ENCODE assay signal across 12 mouse cellular contexts in the genomic region with DNA sequence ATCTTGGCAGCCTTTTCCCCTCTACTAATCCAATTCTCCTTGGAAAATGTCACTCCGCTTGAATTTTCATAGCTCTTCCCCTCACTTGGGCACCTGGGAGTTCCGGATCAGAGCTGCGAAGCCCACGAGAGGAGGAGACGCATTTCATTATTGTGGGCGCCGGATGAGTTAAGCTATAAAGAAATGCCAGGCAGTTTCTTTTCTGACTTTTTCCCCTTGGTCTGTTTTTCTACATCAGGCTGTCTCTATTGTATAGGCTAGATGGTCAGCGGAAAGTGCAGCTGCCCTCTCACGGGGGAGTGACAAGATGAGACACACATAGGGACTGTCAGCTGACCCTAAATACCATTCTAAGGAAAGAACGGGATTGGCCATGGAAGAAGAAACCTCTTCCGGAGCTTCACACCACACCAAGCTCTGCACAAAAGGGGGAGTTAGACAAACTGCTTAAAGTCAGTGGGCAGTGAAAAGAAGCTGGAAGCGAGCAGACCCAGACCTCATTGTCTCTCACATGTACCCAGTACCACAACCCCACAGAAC.
DNase-seq lines count a peak whose midpoint lies in the region; ATAC-seq and TF ChIP-seq lines count a peak whose summit lies in the region.
"Had no signal": no experiment of that assay in that cellular context is flagged by ENCODE, and none has a peak within 500 bp of the region (broad histone marks: within the 10 kb centered on the region; RNA-seq: fewer than 3 reads in every experiment).

No protein-coding gene starts in this region.

- H3K27me3 ChIP-seq in testis, adult 2 months (ENCODE audit: control insufficient read depth, insufficient read depth, low read length) = no peaks in the 10 kb centered on the region
- H3K27me3 ChIP-seq in limb, embryonic 12.5 days = no peaks in the 10 kb centered on the region
- H3K27me3 ChIP-seq: neural tube, embryonic 12.5 days had no signal

- H3K4me3 ChIP-seq in testis, adult 2 months (ENCODE audit: control insufficient read depth, low read depth, low read length) = peak overlapping the region; percentile 10; the same call in 1 of the 2 replicates
- no peak overlapping the region for H3K4me3 ChIP-seq in limb, embryonic 12.5 days (replicated peaks)
- H3K4me3 ChIP-seq: forebrain, embryonic 10.5 days; neural tube, embryonic 12.5 days had no signal

- 73% methylated on average over 12 of the region's 12 CpGs for WGBS in limb, embryonic 12.5 days

- intact Hi-C loops in heart, postnatal 25 days (cut with DNase I) = loop anchor here (2.0 to 5.0 kb wide), 3 partner anchors 35 to 369 kb away; a partner anchor contains a TSS

- H3K4me1 ChIP-seq in testis, adult 2 months (ENCODE audit: control insufficient read depth, insufficient read depth, low read length) = peaks cover 2% of the 10 kb centered on the region; the same call in 1 of the 2 replicates
- peaks cover 27% of the 10 kb centered on the region for H3K4me1 ChIP-seq in limb, embryonic 12.5 days (replicated peaks)
- H3K4me1 ChIP-seq: neural tube, embryonic 12.5 days had no signal

- no peaks in the 10 kb centered on the region for H3K36me3 ChIP-seq in testis, adult 2 months (ENCODE audit: control insufficient read depth, insufficient read depth, low read length)
- H3K36me3 ChIP-seq in limb, embryonic 12.5 days = no peaks in the 10 kb centered on the region
- H3K36me3 ChIP-seq: forebrain, embryonic 10.5 days; neural tube, embryonic 12.5 days had no signal

- H3K4me2 ChIP-seq in limb, embryonic 12.5 days = peak overlapping the region; percentile 30; the same call in 1 of the 2 replicates
- H3K4me2 ChIP-seq: neural tube, embryonic 12.5 days had no signal

- H3K27ac ChIP-seq in testis, adult 2 months (ENCODE audit: control insufficient read depth, insufficient read depth, low read depth, low read length) = no peak overlapping the region
- H3K27ac ChIP-seq in limb, embryonic 12.5 days = no peak overlapping the region
- H3K27ac ChIP-seq: forebrain, embryonic 10.5 days; neural tube, embryonic 12.5 days had no signal

- TF ChIP-seq CTCF in testis, adult 2 months (IDR thresholded peaks at IDR 0.05; ENCODE audit: control insufficient read depth, insufficient read depth, insufficient replicate concordance, low read depth, low read length) = no peak

- no peak for TF ChIP-seq POLR2A in testis, adult 2 months (IDR thresholded peaks at IDR 0.05; ENCODE audit: control insufficient read depth, low read depth, low read length)

- H3K9ac ChIP-seq in limb, embryonic 12.5 days (replicated peaks) = no peak overlapping the region
- H3K9ac ChIP-seq: neural tube, embryonic 12.5 days had no signal

- ATAC-seq in limb, embryonic 12.5 days (ENCODE audit: insufficient number of reproducible peaks, insufficient read depth, low FRiP score, low TSS enrichment, low read depth) = no peak
- ATAC-seq: intestine, postnatal 0 days had no signal

- DNase-seq in heart, adult 18-20 months = peak; percentile 35 to 54
- DNase-seq in heart, postnatal 25 days (ENCODE audit: low spot score) = no peak
- no peak for DNase-seq in testis, postnatal 10 days (ENCODE audit: low spot score)
- peak; percentile 54 for DNase-seq in naive thymus-derived CD4-positive, alpha-beta T cell, adult 2 months (ENCODE audit: low read depth)
- DNase-seq in left cerebral cortex, adult 11 months (ENCODE audit: low spot score) = no peak
- no peak for DNase-seq in spleen, postnatal 36 days (ENCODE audit: low spot score in 2 of 2)
- DNase-seq: cerebellum, adult 11-12 months had no signal

- H3K9me3 ChIP-seq in limb, embryonic 12.5 days = no peaks in the 10 kb centered on the region
- H3K9me3 ChIP-seq: forebrain, embryonic 10.5 days; neural tube, embryonic 12.5 days had no signal

Comparison
In these comparisons a context has a peak if more than half of its experiments do, and no peak if none do; other contexts are left out.
1. DNase-seq: peak in heart, adult 18-20 months (2 of 2) and naive thymus-derived CD4-positive, alpha-beta T cell, adult 2 months (single experiment); none in heart, postnatal 25 days (single experiment), testis, postnatal 10 days (single experiment), left cerebral cortex, adult 11 months (single experiment) and spleen, postnatal 36 days (0 of 2).